Mouse (Mus musculus) CD4-positive, CD25-positive, alpha-beta regulatory T cell, adult 2 months (primary cell): ENCODE data around the gene Thsd4.

Experiments used
- DNase-seq: peaks from one replicate; pipeline ENCODE4 v3.0.0-alpha.2; 2012; ENCODE audit warnings: low read depth, low spot score

Gene Thsd4

DNA sequence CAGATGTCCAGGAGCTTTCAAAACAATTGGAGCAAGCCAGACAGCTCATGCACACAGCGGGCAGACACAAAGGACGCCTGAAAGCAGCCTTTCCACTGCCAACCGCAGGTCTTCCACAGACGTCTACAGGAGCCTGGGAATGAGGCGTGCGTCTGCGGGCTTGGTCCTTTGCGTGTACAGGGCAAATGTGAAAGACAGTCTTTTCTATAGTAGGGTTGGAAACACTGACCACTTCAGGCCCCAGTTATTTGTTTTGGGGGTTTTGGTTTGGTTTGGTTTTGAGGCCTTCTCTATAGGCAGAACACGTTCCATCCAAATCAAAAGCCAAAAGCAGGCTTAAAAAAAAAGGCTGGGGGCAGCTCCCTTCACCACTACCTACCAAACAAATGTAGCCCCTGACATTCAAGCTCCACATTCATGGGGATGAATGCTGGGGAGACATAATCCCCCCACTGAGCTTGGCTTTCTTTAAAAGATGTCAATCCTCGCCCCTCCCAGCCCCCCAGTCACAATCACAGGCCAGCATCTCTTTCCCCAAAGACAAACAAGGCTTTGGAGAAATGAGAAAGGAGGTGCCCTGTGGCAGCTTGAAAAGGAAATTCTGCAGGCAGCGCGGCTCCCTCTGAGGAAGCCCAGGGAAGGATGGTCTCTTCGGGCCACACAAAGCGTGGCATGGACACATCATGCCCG is 255.1 kb downstream of the Thsd4 start:
- no peak for DNase-seq

DNA sequence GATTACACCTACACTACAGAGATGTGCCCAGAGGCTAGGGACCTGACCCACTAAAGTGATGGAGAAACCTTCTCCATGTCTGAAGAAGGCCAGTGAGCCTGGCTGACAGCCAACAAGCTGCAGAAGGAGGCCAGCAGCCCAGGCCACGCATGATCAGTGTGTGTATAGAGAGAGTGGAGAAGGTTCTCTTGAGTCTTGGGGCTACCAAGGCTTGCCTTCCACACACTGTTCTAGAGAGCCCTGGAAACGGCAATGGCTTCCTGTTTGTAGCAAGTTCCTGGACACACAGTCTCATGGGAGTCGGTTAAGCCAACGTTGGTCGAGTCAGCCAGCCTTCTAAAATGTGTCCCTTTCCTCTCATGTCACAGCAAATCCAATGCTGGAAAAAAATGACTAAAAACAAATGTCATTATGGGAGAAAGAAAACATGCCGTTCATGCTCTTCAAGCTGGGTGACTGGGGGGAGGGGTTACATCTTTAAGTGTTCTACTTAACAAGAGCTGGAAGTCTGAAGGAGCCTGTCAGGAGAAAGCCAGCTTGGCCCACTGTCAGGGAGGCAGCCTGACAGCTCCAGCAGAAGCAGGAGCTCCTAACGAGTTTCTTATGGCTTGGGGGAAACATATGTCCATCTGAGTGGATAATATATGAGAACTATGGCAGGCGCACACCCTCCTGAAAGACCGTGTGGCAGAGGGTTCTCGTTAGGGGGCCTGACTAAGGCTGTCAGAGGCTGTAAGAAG is 257.1 kb downstream of the Thsd4 start:
- no peak for DNase-seq

GRCm38 (mm10) chr9:60262515-60263140 is 259.2 kb downstream of the Thsd4 start:
- no peak for DNase-seq

- no peak for DNase-seq
These were observed 262.2 kb downstream of the Thsd4 start for GRCm38 (mm10) chr9:60259626-60260025.

- no peak for DNase-seq
These were observed 270.1 kb downstream of the Thsd4 start for GRCm38 (mm10) chr9:60251765-60252164.

- no peak for DNase-seq
These were observed 271.4 kb downstream of the Thsd4 start for GRCm38 (mm10) chr9:60250403-60250802.

DNA sequence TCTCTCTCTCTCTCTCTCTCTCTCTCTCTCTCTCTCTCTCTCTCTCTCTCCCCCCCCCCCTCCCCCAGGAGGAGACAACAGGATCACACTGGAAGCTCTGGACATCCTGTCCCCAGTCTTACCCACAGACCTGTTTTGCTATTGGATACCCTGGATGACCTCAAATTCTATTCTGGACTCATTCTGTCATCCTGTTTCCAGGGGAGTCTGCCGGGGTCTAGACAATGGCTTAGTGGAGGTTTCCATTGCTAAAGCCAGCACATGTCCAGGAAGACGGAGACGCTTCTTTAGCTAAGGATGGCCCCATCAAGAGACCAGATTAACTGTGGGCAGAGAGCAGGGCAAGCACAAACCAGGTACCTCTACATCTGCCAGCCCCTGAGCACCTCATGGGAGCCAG is 273.8 kb downstream of the Thsd4 start:
- no peak for DNase-seq

- DNase-seq = peak; percentile 61
These were observed 276.9 kb downstream of the Thsd4 start for GRCm38 (mm10) chr9:60244943-60245342.

DNA sequence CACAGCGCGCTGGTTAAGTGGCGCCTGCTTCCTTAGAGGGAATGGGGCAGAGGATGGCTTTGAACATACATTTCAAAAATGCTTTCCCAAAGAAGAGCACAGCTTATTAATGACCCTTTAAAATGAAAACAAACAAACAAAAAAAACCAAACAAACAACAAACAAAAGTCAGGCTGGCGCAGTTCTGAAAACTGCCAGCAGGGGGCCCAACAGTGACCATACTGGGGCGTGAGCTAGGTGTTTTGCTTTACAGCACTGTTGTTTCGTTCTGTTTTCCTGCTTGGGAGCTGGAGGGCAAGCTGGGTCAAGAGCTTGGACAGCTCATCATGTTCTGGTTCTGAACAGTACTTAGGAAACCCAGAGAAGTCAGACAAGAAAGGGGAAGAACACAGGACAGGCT is 278.3 kb downstream of the Thsd4 start:
- DNase-seq = peak; percentile 17

DNA sequence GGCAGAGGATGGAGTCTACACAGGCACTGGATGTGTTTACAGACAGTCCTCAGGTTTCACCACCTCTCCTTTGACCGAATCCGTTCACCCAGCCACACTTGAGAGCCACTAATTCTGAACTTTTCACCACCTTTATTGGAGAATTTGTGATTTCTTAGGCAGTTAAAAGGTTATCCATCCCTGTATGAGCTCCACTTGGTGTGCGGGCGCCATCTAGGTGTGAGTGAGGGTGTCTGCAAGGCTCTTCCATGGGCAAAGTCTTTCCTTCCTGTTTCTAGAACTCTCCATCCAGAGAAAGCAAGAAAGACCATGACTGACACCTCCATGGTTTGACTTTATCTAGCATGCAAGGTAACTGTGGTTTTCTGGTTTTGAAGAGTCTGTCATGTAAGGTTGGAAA is 284.2 kb downstream of the Thsd4 start:
- DNase-seq = peak; percentile 8

- DNase-seq = no peak
These were observed 285.7 kb downstream of the Thsd4 start for GRCm38 (mm10) chr9:60236155-60236554.

DNA sequence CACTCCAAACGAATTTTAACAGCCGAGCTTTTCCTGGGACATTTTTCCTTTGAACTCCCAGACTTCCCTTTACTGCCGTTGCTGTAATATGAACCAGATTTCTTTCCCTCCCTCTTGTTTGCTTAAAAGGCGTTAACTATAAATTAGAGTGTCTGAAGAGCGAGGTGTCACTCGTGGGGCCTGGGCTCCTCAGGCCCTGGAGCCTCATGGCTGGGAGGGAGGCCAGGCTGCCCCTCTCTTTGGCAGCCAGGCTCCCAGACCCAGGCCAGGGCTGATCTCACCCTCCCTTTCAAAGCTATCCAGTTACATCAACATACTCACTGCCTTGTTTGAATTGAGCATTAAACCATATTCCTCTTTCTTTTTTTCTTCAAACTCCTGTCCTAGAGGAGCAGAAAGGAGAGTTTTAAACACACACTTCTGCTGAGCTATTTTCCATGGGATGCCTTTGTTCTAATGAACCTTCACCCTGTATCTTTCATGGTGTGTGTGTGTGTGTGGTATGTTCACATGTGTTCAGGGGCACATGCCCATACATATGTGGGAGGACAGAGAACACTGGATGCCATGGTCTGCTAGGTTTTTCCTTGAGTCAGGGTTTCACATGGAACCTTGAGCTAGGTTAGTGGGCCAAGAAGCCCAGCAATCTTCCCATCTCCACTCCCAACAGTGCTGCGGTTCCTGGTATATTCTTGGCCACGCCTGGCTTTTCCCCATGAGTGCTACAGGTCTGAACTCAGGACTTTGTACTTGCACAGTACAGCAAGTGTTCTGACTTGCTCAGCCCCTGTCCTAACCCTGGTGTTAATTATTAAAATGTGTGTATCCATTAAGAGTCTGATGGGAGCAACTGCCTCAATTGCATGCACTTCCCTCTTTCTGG is 287.4 kb downstream of the Thsd4 start:
- DNase-seq = no peak

- DNase-seq = no peak
These were observed 289.6 kb downstream of the Thsd4 start for GRCm38 (mm10) chr9:60231981-60232881.

DNA sequence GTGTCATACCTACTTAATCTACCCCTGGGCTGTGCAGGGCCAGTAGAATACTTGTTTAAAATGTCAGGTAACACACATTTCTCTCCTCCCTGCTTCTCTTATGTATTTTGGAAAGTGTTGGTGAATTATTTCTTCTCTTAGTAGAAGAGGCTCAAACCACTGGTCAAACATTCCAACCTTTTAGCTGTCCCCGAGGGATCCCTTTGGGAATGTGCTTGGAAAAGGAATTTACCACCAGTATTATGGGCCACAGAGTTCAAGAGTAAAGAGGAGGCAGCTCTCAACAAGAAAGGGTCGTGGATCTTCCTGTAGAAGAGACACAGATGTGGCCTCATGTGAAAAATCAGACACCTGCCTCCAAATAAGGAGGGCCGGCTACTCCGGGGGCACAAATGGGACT is 292.4 kb downstream of the Thsd4 start:
- no peak for DNase-seq

DNA sequence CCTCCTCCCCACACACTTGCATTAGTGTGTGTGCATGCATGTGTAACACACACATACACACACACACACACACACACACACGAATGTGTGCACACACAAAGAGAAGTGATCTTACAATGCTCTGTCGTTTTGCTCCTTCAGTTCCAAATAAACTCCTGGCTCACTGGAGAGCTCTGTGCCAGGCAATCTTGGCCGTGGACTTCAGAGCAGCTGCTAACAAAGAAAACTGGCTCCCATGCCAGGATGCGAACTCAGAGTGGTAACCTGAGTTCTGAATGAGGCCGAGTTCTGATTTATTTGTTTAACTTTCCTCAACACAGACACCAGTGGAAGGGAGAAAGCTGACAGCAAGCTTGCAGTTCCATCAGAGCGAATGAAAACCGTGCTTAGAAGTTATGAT is 294.1 kb downstream of the Thsd4 start:
- no peak for DNase-seq

- DNase-seq = no peak
These were observed 295.2 kb downstream of the Thsd4 start for GRCm38 (mm10) chr9:60226679-60227078.

DNA sequence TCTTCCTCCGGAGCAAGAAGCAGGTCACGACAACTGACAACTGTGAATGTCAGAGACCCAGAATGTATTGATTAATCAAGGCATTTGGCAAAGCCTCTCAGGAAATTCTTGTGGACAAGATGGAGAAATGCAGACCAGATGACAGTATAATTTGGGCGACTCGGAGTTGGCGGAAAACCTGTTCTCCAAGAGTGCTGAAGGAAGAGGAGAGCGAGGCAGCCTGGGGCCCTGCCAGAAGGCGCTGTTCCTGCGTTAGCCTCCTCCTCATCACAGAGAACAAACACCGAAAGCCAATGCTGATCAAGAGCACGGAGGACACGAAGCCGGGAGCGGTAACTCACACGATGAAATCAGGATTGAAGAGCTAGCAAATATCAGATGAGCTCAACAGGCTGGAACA is 295.7 kb downstream of the Thsd4 start:
- DNase-seq = no peak

- DNase-seq = no peak
These were observed 296.4 kb downstream of the Thsd4 start for GRCm38 (mm10) chr9:60225453-60225852.

GRCm38 (mm10) chr9:60224039-60224695 is 297.7 kb downstream of the Thsd4 start:
- no peak for DNase-seq

DNA sequence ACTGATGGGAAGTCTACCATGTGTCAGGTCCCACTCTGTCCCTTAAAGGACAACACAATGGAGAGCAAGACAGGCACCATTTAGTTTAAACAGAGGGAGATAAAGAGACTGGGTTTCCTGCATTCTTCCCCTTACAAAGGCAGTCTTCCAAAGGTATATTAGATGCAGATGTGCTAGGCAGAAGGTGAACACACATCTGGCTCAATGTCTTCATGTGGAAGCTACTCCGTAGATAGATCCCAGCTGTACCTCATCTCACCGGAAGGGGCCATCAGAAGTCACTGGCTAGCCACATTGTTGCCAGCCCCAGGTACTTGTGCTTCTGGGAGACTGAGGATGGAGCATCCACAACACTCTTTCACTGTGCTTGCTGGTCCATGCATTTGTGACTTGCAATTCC is 301.4 kb downstream of the Thsd4 start:
- DNase-seq = no peak
